Mouse (Mus musculus) heart, adult 11 months (tissue): ENCODE results near the gene Tmem19.
"Not testable (repeated sequence)": the region's sequence is repeated elsewhere in the genome, so short reads cannot be mapped to it uniquely, and the experiment has no call there.

Experiments
- DNase-seq: peaks from one replicate; pipeline ENCODE4 v3.0.0; 2022

The Tmem19 gene

DNA sequence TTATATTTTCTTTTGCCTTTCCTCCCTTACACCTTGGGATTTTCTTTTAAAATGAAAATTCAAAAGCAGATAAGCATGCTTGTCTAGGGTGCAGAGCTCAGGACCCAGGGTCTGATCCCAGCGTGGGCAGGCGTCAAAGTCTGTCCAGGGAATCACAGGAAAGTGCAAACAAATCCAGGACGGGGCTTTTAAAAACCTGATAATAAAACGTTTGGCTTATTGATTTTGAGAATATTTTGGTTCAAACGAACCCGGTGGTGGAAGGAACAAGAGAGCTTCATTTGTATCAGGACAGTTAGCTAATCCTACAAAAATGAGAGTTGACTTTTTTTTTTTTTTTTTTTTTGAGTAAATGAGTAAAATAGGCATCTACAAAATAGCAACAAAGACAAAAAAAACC, 14.2 kb downstream of the Tmem19 start:
- DNase-seq: peak; percentile 37

DNA sequence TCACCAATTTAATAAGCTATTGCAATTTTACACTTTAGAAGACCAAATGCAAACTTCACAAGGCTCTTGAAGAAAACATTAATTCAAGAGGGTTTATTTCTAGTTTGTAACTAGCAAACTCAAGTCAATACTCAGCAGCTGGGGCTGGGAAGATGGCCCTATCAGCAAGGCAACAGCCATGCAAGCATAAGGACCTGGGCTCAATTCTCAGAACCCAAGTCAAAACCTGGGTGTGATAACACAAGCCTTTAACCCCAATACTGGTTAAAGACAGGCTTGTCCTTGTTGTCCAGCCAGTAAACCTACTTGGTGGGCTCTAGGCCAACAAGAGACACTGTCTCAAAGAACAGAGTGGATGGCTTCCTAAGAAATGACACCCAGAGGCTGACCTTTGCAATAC, 15.9 kb downstream of the Tmem19 start:
- DNase-seq: peak; percentile 53

DNA sequence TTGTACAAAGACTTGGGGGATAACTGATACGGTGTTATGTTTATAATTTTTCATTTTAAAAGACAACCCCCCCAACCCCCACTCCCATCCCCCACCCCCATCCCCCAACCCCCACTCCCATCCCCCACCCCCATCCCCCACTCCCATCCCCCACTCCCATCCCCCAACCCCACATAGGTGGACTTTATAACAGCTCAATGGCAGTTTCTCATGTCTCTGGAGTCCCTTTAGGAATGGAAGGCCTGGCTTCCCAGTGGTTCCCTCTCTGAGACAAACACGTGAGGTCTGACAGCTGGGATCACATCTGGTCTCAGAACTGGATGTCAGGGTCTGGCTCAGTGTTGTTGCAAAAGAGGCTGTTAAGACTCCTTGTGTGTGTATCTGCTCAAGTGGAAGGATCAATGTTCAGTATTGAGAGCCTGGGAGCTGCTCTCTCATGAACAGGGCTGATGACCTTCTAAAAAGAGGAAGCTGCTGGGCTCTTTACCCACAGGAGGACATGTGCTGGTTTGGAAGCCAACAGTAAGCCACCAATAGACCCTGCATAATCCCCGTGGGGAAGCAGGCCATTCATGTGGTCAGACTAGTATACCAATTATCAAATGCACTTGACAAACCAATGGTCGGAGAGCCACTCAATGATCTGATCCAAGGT, 19.4 kb downstream of the Tmem19 start:
- peak; percentile 88 for DNase-seq

- DNase-seq: peak; percentile 72
Observed at GRCm38 (mm10) chr10:115339820-115340328, 22.4 kb downstream of the Tmem19 start.

DNA sequence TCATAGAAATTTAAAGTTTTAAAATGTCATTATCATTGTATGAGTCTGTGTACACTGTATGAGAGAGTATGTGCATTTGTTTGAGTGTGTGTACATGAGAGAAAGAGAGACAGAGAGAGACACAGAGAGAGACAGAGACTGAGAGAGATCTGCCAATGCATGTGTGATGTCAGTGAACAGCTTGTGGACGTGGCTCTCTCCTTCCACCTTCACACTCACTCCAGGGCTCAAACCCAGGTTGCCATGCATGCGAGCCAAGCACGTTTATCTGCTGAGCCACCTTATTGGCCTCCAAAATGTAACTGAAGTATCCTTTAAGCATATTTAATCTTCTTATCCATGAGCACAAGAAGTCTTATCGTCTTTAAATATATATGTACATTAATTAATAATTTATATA, 25.4 kb downstream of the Tmem19 start:
- DNase-seq: peak; percentile 55

DNA sequence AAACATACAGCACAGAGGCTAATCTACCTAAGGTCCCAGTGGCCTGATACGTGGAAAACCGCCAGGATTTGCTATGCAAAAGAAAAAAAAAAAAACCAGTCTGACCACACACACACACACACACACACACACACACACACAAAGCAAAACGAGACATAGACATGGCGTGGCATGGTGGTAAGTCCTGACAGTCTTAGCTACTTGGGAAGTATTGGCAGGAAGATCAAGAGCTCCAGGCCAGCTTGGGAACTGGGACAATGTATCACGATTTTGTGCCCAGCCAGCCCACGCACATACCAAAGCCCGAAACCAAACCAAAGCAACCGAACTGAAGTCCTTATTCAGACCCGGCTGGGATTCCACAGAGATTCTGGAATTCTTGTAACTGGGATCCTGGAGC, 28.8 kb downstream of the Tmem19 start:
- DNase-seq: peak; percentile 83

DNA sequence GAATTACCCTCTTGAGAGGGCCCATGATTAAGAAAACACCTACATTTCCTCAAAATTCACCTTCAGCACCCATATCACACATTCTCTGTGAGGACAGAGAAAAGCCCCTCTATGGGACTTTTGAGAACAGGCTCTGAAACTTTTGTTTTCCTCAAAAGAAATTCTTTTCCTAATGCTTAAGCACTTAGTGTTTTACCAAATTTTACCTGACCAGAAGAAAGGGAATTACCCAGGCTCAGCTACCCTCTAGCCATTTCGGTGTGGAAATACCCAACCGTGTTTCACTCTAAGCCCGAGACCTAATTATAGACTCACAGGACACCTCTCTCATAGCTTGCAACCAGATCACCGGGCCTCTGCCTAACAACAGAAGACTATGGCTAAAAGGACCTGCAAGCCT, 29.3 kb downstream of the Tmem19 start:
- DNase-seq: no peak

DNA sequence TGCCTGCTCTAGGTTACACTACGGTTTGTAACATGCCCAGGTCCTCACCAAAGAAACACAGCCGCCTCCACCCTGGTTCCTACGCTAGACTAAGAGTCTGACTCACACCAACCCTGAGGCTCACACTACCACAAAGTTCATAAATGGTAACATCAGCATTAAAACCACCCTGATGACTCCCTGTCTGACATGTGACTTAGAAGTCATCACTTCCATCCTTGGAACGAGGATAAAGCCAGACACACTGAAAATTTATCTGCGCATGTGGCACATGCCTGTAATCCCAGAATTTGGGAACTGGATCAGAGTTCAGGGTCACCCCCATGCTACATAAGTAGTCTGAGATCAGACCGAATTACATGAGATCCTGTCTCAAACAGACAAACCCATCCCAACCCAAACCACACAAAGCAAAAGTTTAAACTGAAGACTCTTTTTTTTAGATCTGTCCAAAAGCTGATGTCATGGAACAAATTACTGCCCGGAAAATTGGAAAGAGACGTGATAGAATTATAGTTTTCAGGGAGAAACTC, 29.8 kb downstream of the Tmem19 start:
- DNase-seq: peak; percentile 95

DNA sequence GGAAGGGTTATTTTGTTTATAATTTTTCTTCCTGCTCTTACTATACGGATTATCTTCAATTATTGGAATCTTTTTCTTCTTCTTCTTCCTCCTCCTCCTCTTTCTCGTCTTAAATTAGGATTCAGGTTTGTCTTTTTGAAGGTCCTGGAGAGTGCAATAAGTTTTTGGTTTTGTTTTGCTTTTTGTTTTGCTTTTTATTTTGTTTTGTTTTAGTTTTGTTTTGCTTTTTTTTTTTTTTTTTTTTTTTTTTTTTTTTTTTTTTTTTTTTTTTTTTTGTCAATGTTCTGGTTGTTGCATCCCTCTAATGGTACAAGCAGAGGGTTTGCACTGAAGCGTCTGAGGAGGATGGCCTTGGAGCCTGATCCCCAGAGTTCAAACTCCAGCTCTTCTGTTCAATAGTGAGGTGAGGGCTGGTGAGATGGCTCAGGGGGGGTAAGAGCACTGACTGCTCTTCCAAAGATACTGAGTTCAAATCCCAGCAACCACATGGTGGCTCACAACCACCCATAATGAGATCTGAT, 33.2 kb downstream of the Tmem19 start:
- DNase-seq: no peak

GRCm38 (mm10) chr10:115328514-115328913, 33.8 kb downstream of the Tmem19 start:
- peak; percentile 98 for DNase-seq

DNA sequence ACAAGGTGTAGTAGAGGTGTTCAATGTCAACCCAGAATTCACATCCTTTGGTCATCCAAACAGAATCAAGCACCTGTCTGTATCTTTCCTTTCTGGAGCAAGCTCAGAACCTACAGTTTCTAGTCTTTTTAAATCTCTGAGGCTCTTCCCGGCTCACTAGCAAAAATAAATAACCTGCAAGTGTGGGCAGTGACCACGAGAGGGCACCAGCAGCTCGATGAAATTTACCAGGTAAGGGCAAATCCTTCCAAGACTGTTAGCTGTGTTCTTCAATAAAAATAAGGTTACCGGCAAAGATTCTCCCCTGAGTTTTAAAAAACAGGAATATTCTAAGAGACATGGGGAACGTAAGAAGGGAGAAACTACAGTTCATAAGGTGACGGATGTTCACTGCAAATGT, 39.0 kb downstream of the Tmem19 start:
- peak; percentile 89 for DNase-seq

DNA sequence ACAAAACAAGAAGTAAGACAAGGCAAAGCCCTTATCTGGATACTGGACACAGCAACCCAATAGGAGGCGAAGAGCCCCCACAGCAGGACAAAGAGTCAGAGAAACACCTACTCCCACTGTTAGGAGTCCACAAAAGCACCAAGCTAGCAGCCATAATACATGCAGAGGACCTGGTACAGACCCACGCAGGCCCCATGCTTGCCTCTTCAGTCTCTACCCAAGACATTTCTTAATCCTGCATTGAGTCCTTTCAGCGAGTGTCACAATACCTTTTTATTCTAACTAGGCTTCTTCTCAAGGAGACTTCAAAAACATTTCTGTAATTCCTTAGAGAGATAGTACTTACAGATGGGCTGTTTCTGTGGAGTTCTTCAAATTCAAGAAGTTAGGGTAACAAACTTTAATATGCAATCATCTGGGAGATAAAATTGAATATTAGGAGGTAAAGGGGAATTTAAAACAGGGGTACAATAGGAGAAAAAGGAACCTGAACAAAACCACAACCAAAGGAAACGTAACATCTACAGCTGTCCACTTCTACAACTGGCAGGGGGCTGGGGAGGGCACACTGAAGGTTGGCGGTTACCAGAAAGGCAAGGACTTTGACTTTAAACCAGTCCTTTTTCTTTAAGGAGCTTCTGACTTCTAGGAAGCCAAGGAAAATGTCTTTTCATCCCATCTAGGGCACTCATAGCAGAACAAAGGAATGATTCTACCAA, 40.8 kb downstream of the Tmem19 start:
- DNase-seq: no peak

- not testable (repeated sequence) for DNase-seq
Observed at GRCm38 (mm10) chr10:115318388-115318787, 43.9 kb downstream of the Tmem19 start.

DNA sequence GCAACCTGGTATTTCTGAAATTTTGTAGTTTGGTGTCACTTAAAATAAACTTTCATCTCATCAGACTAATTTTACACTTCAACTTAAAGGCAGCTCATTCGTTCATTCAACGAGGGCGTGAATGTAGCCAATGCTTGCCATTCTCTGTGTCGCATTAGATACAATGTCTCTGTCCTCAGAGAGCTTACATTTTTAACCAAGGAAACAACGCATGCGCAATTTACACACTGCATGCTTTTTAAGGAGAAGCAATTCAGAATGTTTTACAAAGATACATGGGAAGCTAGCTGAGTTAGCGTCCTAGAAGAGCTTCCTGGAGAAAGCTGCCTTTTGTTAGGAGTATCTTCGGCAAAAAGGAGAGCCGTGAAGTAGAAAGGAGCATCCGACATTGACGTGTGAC, 46.0 kb downstream of the Tmem19 start:
- no peak for DNase-seq

DNA sequence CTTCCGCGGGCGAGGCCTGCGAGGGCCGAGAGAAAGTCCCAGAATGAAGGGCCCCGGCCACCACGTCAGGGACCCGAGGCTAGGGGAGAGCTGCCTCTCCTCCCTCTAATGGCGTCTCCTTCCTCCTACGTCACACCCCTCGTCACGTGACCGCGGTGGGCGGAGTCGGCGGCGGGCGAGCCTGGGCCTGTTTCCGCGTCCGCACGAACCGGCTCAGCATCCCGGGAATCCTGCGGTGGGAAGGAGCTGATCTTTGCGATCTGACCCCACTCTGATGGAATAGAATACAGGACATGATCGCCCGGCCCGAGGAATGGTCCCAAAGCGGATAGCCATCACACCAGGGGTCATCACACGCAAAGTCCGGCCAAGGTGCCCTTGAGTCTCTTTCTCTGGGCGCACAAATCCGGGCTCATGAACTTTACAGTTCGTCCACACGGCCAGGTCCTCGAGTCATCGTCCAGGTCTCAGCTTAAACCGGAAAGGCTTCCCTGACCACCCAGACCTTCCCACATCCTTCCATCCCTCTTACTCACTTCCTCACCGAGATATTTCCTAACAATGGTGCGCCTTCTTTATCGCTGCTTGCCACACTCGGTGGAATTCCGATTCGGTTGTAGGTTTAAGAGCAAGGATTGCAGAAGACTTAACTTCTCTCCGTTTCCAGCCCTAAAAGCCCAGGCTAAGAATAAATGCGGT, 46.7 kb downstream of the Tmem19 start, which contains the start of gene Rab21:
TSS of gene Rab21 (minus strand) at position 122 of the 699 bp plus-strand sequence.
- DNase-seq: peak; percentile 100

GRCm38 (mm10) chr10:115314582-115315452, 47.5 kb downstream of the Tmem19 start:
- DNase-seq: peak; percentile 95

DNA sequence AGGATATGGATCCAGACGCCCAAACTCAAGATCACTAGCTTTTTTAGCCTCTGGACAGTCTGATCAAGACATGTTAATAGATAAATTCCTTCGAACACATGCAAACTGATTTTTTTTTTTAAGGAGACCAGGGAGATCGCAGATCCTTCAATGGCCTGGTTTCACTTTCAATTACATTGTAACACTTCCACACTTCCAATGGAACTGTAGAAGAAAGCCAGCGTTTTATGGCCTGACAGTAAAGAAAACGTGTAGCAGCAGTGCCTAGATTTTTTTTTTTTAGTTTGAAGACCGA, 48.1 kb downstream of the Tmem19 start:
- DNase-seq: no peak

- DNase-seq: no peak
Observed at GRCm38 (mm10) chr10:115313641-115314286, 48.5 kb downstream of the Tmem19 start.

DNA sequence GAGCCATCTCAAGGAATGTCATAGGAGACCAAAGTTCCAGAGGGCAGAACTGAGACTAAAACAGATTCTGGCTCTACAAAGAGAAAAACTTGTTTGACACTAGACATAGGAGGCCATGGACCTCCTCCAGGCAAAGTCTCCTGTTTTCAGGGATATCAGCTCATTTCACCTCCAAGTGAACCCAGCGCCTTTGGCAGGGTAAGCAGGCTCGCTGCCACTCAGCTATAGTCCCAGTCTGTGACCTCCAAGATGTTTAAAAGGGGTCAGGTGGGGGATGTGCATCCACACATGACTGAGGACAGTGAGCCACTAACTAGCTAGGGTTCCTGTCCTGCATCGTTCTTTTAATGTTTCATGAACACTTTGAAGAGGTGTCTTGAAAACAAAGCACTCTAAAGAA, 49.6 kb downstream of the Tmem19 start:
- peak; percentile 96 for DNase-seq

GRCm38 (mm10) chr10:115312194-115312593, 50.1 kb downstream of the Tmem19 start:
- peak; percentile 78 for DNase-seq

GRCm38 (mm10) chr10:115311263-115311965, 50.9 kb downstream of the Tmem19 start:
- peak; percentile 89 for DNase-seq
